Mouse (Mus musculus): ENCODE results near the gene Icosl.

Icosl gene

GRCm38 (mm10) chr10:78042096-78042495 is 27.0 kb upstream of the Icosl start:
- 0 out of 2 replicates have a peak, but pooled peaks cover 3% of the 10 kb centered on the region for H3K27me3 ChIP-seq (ENCODE audit: insufficient read depth, low read length)
- no peak for TF ChIP-seq CTCF (conservative IDR thresholded peaks at IDR 0.05; ENCODE audit: low read length)
- no peak for TF ChIP-seq NANOG (IDR thresholded peaks at IDR 0.05; ENCODE audit: borderline replicate concordance, low read length)
- no peak for TF ChIP-seq POU5F1 (IDR thresholded peaks at IDR 0.05; ENCODE audit: borderline replicate concordance, low read length)
- H3K4me1 ChIP-seq (replicated peaks; ENCODE audit: low read depth, low read length): peaks cover 93% of the 10 kb centered on the region
- H3K4me3 ChIP-seq (replicated peaks; ENCODE audit: low read length): peak overlapping the region; percentile 76
- H3K36me3 ChIP-seq (ENCODE audit: insufficient read depth, low read length): peaks cover 30% of the 10 kb centered on the region
- no peaks in the 10 kb centered on the region for H3K9me3 ChIP-seq (ENCODE audit: low read length)

- peak overlapping the region; percentile 76 for H3K4me3 ChIP-seq (replicated peaks; ENCODE audit: low read length)
- 0 out of 2 replicates have a peak, but pooled peaks cover 3% of the 10 kb centered on the region for H3K27me3 ChIP-seq (ENCODE audit: insufficient read depth, low read length)
- H3K36me3 ChIP-seq (ENCODE audit: insufficient read depth, low read length): peaks cover 22% of the 10 kb centered on the region
- H3K4me1 ChIP-seq (replicated peaks; ENCODE audit: low read depth, low read length): peaks cover 92% of the 10 kb centered on the region
- no peaks in the 10 kb centered on the region for H3K9me3 ChIP-seq (ENCODE audit: low read length)
- TF ChIP-seq POU5F1 (IDR thresholded peaks at IDR 0.05; ENCODE audit: borderline replicate concordance, low read length) (no peak), CTCF (conservative IDR thresholded peaks at IDR 0.05; ENCODE audit: low read length) (no peak), NANOG (IDR thresholded peaks at IDR 0.05; ENCODE audit: borderline replicate concordance, low read length) (no peak)
Measured at GRCm38 (mm10) chr10:78042697-78043405, 26.3 kb upstream of the Icosl start.

GRCm38 (mm10) chr10:78043406-78043836 is 25.7 kb upstream of the Icosl start, which contains the start of gene Aire:
Gene Aire (minus strand): TSS chr10:78043610.
- H3K36me3 ChIP-seq (ENCODE audit: insufficient read depth, low read length): peaks cover 22% of the 10 kb centered on the region
- no peaks in the 10 kb centered on the region for H3K9me3 ChIP-seq (ENCODE audit: low read length)
- H3K4me3 ChIP-seq (replicated peaks; ENCODE audit: low read length): peak within 1 kb of the TSS; percentile 76
- 0 out of 2 replicates have a peak, but pooled peaks cover 3% of the 10 kb centered on the region for H3K27me3 ChIP-seq (ENCODE audit: insufficient read depth, low read length)
- H3K4me1 ChIP-seq (replicated peaks; ENCODE audit: low read depth, low read length): peaks cover 94% of the 10 kb centered on the region
- TF ChIP-seq CTCF (conservative IDR thresholded peaks at IDR 0.05; ENCODE audit: low read length): peak; percentile 53
- TF ChIP-seq NANOG (IDR thresholded peaks at IDR 0.05; ENCODE audit: borderline replicate concordance, low read length): no peak

GRCm38 (mm10) chr10:78044531-78044930 is 24.6 kb upstream of the Icosl start:
- Histone ChIP-seq H3K4me3 (replicated peaks; ENCODE audit: low read length) (no peak overlapping the region), H3K9me3 (ENCODE audit: low read length) (no peaks in the 10 kb centered on the region), H3K4me1 (replicated peaks; ENCODE audit: low read depth, low read length) (peaks cover 92% of the 10 kb centered on the region), H3K36me3 (ENCODE audit: insufficient read depth, low read length) (peaks cover 19% of the 10 kb centered on the region), H3K27me3 (ENCODE audit: insufficient read depth, low read length) (0 out of 2 replicates have a peak, but pooled peaks cover 3% of the 10 kb centered on the region)
- TF ChIP-seq CTCF (conservative IDR thresholded peaks at IDR 0.05; ENCODE audit: low read length) (no peak), POU5F1 (IDR thresholded peaks at IDR 0.05; ENCODE audit: borderline replicate concordance, low read length) (no peak), NANOG (IDR thresholded peaks at IDR 0.05; ENCODE audit: borderline replicate concordance, low read length) (no peak)

GRCm38 (mm10) chr10:78046388-78046787 is 22.7 kb upstream of the Icosl start:
- peaks cover 91% of the 10 kb centered on the region for H3K4me1 ChIP-seq (replicated peaks; ENCODE audit: low read depth, low read length)
- H3K9me3 ChIP-seq (ENCODE audit: low read length): no peaks in the 10 kb centered on the region
- peaks cover 18% of the 10 kb centered on the region for H3K36me3 ChIP-seq (ENCODE audit: insufficient read depth, low read length)
- no peak overlapping the region for H3K4me3 ChIP-seq (replicated peaks; ENCODE audit: low read length)
- TF ChIP-seq POU5F1 (IDR thresholded peaks at IDR 0.05; ENCODE audit: borderline replicate concordance, low read length): no peak
- TF ChIP-seq NANOG (IDR thresholded peaks at IDR 0.05; ENCODE audit: borderline replicate concordance, low read length): no peak
- no peak for TF ChIP-seq CTCF (conservative IDR thresholded peaks at IDR 0.05; ENCODE audit: low read length)
- H3K27me3 ChIP-seq (ENCODE audit: insufficient read depth, low read length): 0 out of 2 replicates have a peak, but pooled peaks cover 3% of the 10 kb centered on the region

GRCm38 (mm10) chr10:78048061-78048730 is 20.9 kb upstream of the Icosl start:
- Histone ChIP-seq H3K4me1 (replicated peaks; ENCODE audit: low read depth, low read length) (peaks cover 91% of the 10 kb centered on the region), H3K36me3 (ENCODE audit: insufficient read depth, low read length) (peaks cover 33% of the 10 kb centered on the region), H3K9me3 (ENCODE audit: low read length) (no peaks in the 10 kb centered on the region), H3K4me3 (replicated peaks; ENCODE audit: low read length) (no peak overlapping the region), H3K27me3 (ENCODE audit: insufficient read depth, low read length) (no peaks in the 10 kb centered on the region)
- TF ChIP-seq POU5F1 (IDR thresholded peaks at IDR 0.05; ENCODE audit: borderline replicate concordance, low read length): no peak; the same call in 1 of the 2 replicates
- no peak for TF ChIP-seq CTCF (conservative IDR thresholded peaks at IDR 0.05; ENCODE audit: low read length)
- TF ChIP-seq NANOG (IDR thresholded peaks at IDR 0.05; ENCODE audit: borderline replicate concordance, low read length): no peak

GRCm38 (mm10) chr10:78049519-78050035 is 19.5 kb upstream of the Icosl start:
- no peaks in the 10 kb centered on the region for H3K9me3 ChIP-seq (ENCODE audit: low read length)
- peak overlapping the region; percentile 84 for H3K4me3 ChIP-seq (replicated peaks; ENCODE audit: low read length)
- H3K4me1 ChIP-seq (replicated peaks; ENCODE audit: low read depth, low read length): peaks cover 91% of the 10 kb centered on the region
- peaks cover 47% of the 10 kb centered on the region for H3K36me3 ChIP-seq (ENCODE audit: insufficient read depth, low read length)
- H3K27me3 ChIP-seq (ENCODE audit: insufficient read depth, low read length): no peaks in the 10 kb centered on the region
- no peak for TF ChIP-seq CTCF (conservative IDR thresholded peaks at IDR 0.05; ENCODE audit: low read length)
- no peak for TF ChIP-seq POU5F1 (IDR thresholded peaks at IDR 0.05; ENCODE audit: borderline replicate concordance, low read length)
- TF ChIP-seq NANOG (IDR thresholded peaks at IDR 0.05; ENCODE audit: borderline replicate concordance, low read length): no peak
